Mouse (Mus musculus) granulocyte monocyte progenitor cell, adult 5-6 weeks (primary cell): Measurements from ENCODE around the gene Pex3. TPM values are rescaled to one million over a fixed set of nuclear protein-coding genes. Genes with fewer than 3 reads are reported as not detected.

Source experiments
- ATAC-seq: replicated peaks from 2 replicates; pipeline ENCODE4 v1.8.0; 2016; ENCODE audit warnings: mild to moderate bottlenecking, moderate TSS enrichment, inconsistent platforms; ENCODE audit not compliant: poor library complexity, severe bottlenecking
- total RNA-seq, 2 experiments: library from RNA; stranded (forward) in 1 of 2; stranded (reverse) in 1 of 2; fragments of 200-712, 200-1000 nt in 1 of 2; fragments of >200 nt in 1 of 2; fragmentation: Nextera tagmentation in 1 of 2; gene quantifications; 2 replicates each; pipeline ENCODE4 v1.2.3; 2014 to 2017

Gene Pex3
- 22.5 and 36.2 TPM in 2 replicates for total RNA-seq (2014; fragmentation: Nextera tagmentation)
- total RNA-seq (2017), result 17.2 and 20.2 TPM in 2 replicates

GRCm38 (mm10) chr10:13552646-13553497 is at the start of gene Pex3, which contains the start of gene Adat2:
Pex3 (minus strand) TSS chr10:13553142.
Adat2 (plus strand) TSS chr10:13552894.
- peak; percentile 99 for ATAC-seq

GRCm38 (mm10) chr10:13600926-13601325 is 48.0 kb upstream of the Pex3 start:
- no peak for ATAC-seq

GRCm38 (mm10) chr10:13597491-13597890 is 44.5 kb upstream of the Pex3 start:
- ATAC-seq, result no peak

DNA sequence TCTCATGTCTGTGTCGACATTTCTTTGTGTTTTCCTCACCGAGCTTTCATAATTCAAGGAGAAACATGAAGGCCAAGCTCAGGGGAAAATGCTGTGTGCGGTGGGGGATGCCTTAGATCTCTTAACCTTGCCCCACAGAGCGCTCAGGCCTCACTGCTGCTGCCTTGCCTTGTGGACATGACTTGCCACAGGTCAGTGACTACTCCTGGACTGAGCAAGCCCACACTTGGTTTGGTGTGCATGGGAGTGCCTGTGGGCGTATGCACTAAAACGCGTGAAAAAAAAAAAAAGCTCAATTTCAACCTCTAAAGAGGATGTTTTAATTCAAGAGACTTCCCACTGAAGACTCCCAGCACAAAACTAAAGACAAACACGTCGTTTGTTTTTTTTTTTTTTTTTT is 43.9 kb upstream of the Pex3 start:
- no peak for ATAC-seq

- ATAC-seq, result no peak
Measured at GRCm38 (mm10) chr10:13596073-13596472, 43.1 kb upstream of the Pex3 start.

- ATAC-seq, result no peak
Measured at GRCm38 (mm10) chr10:13593529-13593928, 40.6 kb upstream of the Pex3 start.

DNA sequence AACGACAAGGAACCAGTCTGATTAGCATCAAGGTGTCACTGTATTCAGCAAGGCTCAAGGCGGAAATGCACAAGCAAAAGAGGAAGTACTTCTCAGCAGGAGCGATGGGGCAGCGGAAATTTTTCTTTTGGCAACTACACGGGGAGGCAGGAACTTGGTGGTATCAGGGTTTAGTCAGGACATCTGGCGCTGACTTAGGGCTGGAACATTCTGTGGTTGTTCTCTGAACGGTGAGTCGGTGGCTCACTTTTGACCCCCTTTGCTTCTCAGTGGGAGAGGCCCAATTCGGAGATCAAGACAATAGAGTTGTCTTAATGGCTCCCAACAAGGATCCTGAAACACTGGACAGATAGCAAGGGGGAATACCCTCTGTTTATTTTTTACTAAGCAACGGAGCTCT is 39.3 kb upstream of the Pex3 start:
- no peak for ATAC-seq

GRCm38 (mm10) chr10:13587914-13588313 is 35.0 kb upstream of the Pex3 start:
- ATAC-seq, result no peak

DNA sequence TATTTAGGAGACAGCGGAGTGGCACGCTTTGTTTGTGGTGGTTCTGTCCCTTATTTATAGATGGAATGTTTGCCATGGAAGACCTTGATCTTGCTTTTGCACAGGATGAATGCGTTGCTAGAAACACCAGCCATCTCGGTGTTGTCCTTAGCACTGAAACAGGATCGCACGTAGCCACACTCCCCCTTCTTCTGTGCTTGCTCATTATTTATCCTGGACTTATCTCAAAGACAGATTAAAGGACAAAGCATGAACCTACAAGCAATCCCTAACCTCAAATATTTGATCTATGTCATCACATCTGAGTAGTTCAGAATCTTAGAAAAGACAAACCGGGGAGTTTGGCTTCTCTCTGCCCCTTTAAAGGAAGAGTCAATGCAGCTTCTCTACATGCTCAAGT is 24.2 kb upstream of the Pex3 start:
- no peak for ATAC-seq

DNA sequence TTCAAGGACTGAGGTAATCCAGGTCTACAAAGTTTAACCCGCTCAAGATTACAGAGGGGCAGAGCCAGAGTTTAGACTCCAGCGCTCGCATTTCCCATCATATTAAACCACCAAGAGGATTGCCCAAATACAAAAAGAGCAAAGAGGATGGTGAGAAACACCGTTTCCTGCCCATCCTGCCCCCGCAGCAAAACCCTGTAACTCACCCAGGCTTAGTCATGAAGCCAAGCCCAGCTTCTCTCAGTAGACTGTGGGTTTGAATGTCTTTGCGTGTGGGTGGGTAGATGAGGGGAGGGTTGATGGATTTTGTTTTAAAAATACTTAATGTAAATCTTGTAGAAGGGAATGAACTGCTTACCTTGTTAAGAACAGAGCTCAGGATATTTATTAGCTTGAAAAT is 19.5 kb upstream of the Pex3 start:
- ATAC-seq, result no peak

DNA sequence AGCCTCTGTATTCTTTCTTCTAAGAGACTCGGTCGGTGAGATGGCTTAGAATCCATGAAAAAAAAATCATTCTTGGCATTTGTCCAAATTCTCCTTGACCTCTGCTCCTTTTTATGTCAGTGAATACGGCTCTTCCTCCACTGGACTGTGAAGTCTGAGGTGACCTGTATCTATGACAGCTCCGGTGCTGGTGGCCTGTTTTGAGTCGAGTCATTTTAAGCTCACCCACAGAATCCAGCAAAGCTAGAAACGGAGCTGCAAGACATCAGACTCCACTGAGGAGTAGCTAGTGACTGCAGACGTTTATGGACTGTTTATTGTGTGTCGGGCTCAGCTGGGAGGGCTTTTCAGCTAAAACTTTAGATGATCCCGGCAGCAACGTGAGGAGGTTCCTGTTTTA is 19.1 kb upstream of the Pex3 start:
- no peak for ATAC-seq

DNA sequence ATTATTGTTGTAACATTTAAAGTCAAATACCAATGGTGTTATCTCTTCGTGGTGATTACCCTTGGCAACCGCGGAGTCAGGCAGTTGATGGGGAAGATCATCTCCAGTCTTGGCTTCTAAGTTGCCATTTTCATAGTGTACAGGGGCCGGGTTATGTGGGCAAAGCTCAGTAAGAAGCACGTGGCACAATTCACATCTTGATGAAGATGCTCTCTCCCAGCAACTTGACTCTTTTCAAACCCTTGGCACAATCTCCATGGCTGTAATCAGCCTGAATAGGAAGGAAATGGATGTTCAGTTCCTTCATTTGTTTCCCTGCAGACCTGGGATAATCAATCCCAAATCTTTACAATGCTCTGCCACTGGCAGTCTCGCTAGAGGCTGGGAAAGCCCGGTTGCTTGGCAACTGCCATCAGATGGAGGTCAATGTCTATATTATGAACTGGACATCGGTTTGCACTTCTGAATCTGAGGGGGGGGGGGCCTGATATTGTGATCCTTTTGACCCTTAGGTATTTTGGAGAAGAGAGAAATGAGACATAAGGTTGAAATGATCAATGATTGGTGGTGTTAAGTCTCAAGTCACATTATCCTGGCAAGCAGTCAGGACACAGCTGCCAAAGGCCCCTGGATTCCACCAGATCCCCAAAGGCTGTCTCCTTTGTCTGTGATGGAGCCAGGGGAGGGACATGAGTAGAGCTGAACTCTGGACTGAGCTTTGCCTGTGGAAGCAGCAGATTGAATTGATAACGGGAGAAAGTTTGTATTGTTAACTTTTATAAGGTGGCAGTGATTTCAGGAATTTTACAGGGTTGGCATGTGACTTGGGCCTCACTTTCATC is 18.0 kb upstream of the Pex3 start:
- no peak for ATAC-seq

- no peak for ATAC-seq
Measured at GRCm38 (mm10) chr10:13569818-13570217, 16.9 kb upstream of the Pex3 start.

DNA sequence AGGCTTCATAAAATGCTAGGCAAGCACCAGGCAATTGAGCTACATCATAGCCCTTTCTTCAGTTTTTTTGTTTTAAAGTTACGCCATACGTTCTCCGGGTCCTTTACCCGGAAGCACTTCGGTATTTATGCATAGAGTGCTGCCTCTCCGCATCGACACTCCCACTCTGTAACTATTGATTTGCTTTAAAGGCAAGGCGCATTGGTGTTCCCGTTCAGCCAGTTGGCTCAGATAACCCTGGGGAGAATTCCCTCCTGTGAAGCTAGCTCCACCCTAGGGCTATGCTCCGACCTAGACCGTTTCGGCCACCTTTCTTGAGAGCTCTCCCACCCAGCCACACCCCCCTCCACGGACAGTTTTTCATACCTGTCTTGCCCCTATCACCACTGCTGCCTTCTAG is 13.5 kb upstream of the Pex3 start:
- ATAC-seq, result no peak

DNA sequence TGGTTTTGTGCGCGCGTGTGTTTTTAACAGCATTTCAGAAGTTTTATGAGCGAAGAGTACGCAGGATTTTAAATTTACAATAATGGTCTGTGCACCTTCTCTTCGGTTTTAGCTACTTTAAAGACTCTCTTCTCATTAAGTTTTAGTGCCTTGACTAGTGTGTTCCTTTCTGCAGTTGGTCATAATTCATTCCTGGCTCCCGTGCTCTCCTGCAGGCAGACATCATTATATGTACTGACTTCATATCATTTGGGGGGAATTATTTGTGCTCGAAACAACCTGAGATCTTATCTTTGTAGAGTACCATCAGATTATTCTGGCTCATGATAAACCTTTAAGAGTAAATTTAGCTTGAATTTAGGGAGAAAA is 12.1 kb upstream of the Pex3 start:
- ATAC-seq, result no peak

DNA sequence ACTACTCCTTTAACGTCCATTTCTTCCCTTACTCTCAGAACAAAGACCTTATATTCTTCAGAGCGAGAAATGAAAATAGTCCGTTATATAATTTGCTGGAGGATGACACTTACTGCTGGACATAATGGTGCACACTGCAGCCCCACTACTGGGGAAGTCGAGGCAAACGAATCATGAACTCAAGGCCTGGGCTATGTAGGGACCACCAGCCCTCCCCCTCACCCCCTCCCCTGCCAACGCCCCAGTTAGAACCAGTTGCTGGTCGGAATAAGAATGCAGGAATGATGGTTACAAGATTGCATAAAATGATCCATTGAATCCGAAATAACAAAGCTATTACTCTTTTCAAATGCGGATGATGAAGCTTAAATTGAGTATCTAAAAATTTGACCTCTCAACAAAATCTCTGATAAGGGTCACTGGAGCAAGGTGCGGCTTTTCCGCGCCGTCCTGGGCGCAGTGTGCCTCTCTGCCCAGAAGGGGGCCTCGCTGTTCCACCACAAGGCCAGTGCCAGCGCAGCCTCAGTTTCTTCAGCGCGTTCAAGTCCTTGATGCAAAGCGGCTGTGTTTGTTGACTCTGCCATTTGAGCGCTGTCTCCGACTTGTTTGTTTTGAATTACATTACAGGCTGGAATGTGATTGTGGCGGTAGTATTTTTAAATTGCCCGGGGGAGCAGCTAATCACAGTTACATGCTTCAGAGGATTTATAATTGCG is 11.6 kb upstream of the Pex3 start:
- ATAC-seq, result peak; percentile 70

- ATAC-seq, result peak; percentile 96
Measured at GRCm38 (mm10) chr10:13560014-13560674, 7.2 kb upstream of the Pex3 start.

GRCm38 (mm10) chr10:13554316-13554715 is 1.4 kb upstream of the Pex3 start:
- ATAC-seq, result no peak

DNA sequence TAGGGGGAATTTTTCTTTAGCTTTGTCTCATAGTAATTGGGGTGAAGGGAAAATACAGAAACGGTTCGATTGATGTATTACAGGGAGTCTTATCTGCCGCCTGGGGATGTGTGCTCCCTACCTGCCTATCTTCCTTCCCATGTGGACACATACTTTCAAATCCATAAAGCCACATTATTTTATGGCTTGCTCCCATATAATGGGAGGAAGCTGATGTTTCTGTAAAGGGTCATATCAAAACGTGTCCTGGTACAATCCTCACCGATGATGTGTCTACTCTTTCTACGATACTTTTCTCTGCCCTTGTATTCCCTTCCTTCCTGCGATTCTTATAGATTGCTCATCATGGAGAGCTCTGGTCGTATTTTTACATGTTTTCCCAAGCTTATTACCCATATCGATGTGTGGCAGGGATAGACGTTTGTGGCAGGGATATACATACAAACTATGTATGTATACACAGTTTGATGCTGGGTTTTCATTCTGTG is 600 bp upstream of the Pex3 start:
- ATAC-seq, result no peak

- no peak for ATAC-seq
Measured at GRCm38 (mm10) chr10:13541721-13542120, 11.2 kb downstream of the Pex3 start.
